Mouse (Mus musculus): ENCODE measurements around the gene Sass6.
"Not testable (repeated sequence)": the region's sequence is repeated elsewhere in the genome, so short reads cannot be mapped to it uniquely, and the experiment has no call there.

Sass6 gene

GRCm38 (mm10) chr3:116594728-116595602 lies at the start of gene Sass6:
TSS of gene Sass6 (plus strand) at chr3:116594982.
- peak; percentile 94 for ATAC-seq (ENCODE audit: insufficient number of reproducible peaks, low FRiP score, low TSS enrichment)

GRCm38 (mm10) chr3:116547430-116547829 lies 47.4 kb upstream of the Sass6 start:
- no peak for ATAC-seq (ENCODE audit: insufficient number of reproducible peaks, low FRiP score, low TSS enrichment)

DNA sequence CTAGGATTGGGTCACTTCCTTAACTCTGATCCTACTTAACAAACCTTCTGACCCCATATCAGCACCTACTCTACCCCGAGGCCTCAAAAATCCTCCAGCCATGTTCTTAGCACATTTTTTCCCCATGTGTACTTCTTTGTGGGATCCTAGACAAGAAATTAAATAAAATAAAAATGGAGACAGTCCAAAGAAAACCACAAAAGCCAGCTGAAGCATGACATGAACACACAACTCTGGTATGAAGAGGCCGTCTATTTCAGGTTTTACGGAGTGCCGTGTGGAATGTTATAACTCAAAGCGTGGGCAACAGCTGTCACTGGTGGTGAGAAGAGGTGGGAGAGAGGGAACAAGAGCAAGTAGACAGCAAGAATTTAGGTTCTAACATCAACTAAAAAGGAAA lies 43.4 kb upstream of the Sass6 start:
- no peak for ATAC-seq (ENCODE audit: insufficient number of reproducible peaks, low FRiP score, low TSS enrichment)

DNA sequence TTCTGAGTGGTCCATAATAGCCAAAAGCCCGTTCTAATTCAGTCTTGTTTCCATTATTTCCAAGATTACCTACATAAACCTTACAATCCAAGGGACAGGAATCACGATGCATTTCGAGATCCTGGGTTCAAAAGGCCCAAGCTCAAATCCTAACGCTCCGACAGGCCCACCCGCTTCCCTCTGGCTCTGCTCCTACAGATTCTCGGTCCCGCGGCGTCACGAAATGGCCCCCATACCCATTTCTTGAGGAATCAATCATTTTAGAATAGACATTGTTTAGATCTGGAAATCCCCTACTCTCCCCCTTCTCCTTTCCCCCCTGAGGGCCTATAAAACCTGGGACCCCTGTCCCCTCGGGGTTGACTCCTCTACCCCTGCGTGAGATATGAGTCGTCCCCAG lies 33.5 kb upstream of the Sass6 start:
- ATAC-seq (ENCODE audit: insufficient number of reproducible peaks, low FRiP score, low TSS enrichment): not testable (repeated sequence)

- no peak for ATAC-seq (ENCODE audit: insufficient number of reproducible peaks, low FRiP score, low TSS enrichment)
Measured at GRCm38 (mm10) chr3:116562408-116563094, 32.2 kb upstream of the Sass6 start, which contains the start of gene Lrrc39. TSS of gene Lrrc39 (plus strand) at chr3:116562973.

DNA sequence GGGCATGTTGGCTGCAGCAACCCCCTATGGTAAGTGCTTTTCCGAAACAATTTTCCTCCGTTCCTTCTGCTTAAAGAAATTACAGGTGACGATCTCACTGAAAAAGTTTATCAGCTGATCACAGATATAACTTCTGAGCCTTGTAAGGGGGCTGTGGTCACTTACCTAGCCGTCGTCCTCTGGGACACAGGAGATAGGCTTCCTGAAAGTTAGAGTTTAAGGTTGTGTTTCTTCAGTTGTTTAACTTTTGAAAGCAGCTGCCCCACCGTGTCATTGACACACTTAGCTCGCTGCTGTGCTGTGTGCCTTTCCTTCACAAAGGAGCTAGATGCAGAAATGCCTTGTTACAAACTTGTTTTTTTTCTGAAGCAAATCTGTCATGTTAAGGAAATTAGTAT lies 31.7 kb upstream of the Sass6 start:
- no peak for ATAC-seq (ENCODE audit: insufficient number of reproducible peaks, low FRiP score, low TSS enrichment)

DNA sequence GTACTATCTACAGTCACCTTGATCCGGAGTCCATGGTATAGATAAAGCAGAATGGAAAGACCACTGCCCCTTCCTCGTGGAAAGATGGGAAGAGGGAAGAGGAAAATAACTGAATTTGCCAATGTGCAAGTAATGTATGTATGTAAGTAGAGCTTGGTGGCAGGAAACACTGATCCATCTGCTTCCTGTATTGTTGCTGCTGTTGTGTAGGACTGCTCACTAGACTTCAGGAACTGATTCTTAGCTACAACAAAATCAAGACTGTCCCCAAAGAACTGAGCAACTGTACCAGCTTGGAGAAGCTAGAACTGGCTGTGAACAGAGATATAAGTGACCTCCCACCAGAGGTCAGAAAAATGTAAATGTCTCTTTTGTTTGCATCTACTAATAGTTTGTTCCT lies 24.2 kb upstream of the Sass6 start:
- ATAC-seq (ENCODE audit: insufficient number of reproducible peaks, low FRiP score, low TSS enrichment): no peak

DNA sequence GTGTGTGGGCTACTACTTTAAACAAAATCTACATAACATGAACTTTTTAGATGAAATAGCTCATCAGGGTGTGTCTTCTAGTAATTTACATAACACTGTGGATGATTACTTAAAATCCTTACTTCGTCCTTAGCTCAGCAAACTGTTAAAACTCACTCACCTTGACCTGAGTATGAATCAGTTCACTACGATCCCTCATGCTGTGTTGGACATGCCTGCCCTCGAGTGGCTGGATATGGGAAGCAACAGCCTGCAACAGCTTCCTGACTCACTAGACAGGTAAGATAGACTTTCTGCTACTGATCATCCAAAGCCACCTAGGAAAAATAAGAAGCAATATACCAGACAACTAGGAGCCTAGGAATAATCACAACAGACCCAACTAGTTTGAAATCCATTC lies 17.5 kb upstream of the Sass6 start:
- ATAC-seq (ENCODE audit: insufficient number of reproducible peaks, low FRiP score, low TSS enrichment): no peak

- no peak for ATAC-seq (ENCODE audit: insufficient number of reproducible peaks, low FRiP score, low TSS enrichment)
Measured at GRCm38 (mm10) chr3:116582201-116582600, 12.6 kb upstream of the Sass6 start.

- ATAC-seq (ENCODE audit: insufficient number of reproducible peaks, low FRiP score, low TSS enrichment): peak; percentile 59
Measured at GRCm38 (mm10) chr3:116594076-116594727, 580 bp upstream of the Sass6 start.

DNA sequence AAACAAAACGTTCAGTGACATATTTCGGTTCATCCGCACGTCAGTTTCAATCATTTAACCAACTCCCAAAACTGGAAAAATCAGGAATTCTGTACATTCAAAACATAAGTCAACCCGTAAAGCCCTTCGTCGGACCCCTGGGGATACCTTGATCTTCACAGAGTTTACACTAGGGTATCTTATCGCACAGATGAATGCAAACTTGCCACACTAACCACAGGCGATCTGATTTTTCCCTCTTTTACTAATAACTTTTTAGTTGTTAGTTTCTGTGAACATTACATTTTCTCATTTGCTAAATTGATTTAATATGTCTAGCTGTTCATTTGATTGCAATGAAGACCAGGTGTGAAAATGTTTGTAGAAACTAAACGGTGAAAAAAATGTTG lies 815 bp downstream of the Sass6 start:
- ATAC-seq (ENCODE audit: insufficient number of reproducible peaks, low FRiP score, low TSS enrichment): no peak

DNA sequence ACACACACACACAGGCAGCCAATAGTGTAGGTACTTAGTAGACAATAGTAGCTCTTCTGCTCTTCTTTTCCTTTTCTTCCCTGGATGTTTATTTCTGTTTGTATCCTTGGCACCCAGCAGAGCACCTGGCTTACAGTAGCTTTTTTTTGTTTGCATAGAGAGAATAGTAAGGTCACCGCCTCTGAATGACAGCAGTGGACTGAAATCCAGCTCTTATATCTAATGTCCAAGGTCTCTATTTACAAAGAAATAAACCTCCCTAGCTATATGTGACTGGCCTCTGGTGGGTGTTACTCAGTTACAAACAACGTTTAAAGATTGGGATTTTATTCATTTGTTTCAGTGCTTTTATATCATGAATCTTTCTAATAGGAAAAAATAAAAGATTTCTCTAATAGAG lies 4.9 kb downstream of the Sass6 start:
- ATAC-seq (ENCODE audit: insufficient number of reproducible peaks, low FRiP score, low TSS enrichment): no peak

GRCm38 (mm10) chr3:116601005-116601404 lies 6.2 kb downstream of the Sass6 start:
- no peak for ATAC-seq (ENCODE audit: insufficient number of reproducible peaks, low FRiP score, low TSS enrichment)

GRCm38 (mm10) chr3:116601781-116602180 lies 7.0 kb downstream of the Sass6 start:
- no peak for ATAC-seq (ENCODE audit: insufficient number of reproducible peaks, low FRiP score, low TSS enrichment)

GRCm38 (mm10) chr3:116604570-116604969 lies 9.8 kb downstream of the Sass6 start:
- ATAC-seq (ENCODE audit: insufficient number of reproducible peaks, low FRiP score, low TSS enrichment): no peak

GRCm38 (mm10) chr3:116614295-116614892 lies 19.6 kb downstream of the Sass6 start, which contains the start of gene Trmt13:
TSS of gene Trmt13 (minus strand) at chr3:116614587.
- ATAC-seq (ENCODE audit: insufficient number of reproducible peaks, low FRiP score, low TSS enrichment): no peak

- ATAC-seq (ENCODE audit: insufficient number of reproducible peaks, low FRiP score, low TSS enrichment): no peak
Measured at GRCm38 (mm10) chr3:116615318-116616068, 20.7 kb downstream of the Sass6 start.

DNA sequence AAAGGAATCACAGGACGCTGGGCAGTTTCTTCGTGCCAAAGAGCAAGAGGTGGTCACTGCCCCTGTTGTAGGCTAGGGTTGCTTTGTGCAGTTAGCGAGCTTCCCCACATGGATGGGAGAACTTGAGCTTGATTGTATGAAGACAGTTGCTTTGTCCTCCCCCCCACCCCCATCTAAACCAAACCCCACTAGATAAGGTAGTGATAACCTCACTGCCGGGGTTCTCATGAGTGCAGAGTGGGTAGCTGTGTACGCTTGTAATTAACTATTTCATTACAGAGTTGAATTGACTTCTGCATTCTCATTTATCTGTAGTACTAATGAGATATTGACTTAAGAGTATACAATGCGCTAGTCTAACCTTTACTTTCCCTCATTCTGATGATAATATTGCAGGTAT lies 24.1 kb downstream of the Sass6 start:
- ATAC-seq (ENCODE audit: insufficient number of reproducible peaks, low FRiP score, low TSS enrichment): no peak

DNA sequence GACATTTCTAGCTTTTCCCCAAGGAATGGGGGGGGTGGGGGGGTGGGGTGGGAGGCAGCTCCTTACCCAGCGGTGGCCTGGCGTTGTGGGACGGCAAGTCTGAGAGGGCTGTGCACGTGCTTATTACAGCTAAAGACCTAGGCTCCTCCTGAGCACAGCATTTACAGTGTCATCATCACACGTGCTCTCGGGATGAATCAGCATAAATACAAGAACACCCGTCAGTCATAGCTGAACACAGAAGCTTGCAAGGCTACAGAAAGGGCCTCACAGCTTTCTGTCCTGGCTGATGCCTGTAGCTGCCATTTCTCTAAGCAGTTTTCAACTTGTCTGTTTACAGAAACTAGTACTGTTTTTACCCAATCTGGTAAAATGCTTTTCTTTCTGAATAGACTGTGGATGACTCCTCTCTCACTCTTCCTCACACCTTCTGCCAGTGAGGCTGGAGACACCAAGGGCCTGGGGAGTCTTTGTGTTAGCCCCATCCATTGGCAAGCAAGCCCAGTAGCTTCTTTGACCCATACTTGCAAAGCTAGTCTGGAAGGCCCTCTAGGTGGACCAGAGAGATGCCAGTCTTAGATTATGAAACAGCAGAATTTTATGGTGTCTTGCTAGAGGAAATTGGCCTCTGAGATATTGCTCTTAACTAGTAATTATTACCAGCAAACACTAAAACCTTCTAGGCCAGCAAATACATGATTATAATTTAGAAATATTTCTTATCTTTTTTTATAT lies 26.0 kb downstream of the Sass6 start:
- no peak for ATAC-seq (ENCODE audit: insufficient number of reproducible peaks, low FRiP score, low TSS enrichment)

All from cerebellum, adult (tissue).